Mouse (Mus musculus) 3134 (cell line): Measurements from ENCODE around the gene Mgme1.

Source experiments
- DNase-seq: peaks from one replicate; pipeline ENCODE4 v3.0.0-alpha.2; 2011; ENCODE audit warnings: low spot score; ENCODE audit not compliant: insufficient read length; ENCODE audit errors: extremely low read depth

Gene Mgme1

DNA sequence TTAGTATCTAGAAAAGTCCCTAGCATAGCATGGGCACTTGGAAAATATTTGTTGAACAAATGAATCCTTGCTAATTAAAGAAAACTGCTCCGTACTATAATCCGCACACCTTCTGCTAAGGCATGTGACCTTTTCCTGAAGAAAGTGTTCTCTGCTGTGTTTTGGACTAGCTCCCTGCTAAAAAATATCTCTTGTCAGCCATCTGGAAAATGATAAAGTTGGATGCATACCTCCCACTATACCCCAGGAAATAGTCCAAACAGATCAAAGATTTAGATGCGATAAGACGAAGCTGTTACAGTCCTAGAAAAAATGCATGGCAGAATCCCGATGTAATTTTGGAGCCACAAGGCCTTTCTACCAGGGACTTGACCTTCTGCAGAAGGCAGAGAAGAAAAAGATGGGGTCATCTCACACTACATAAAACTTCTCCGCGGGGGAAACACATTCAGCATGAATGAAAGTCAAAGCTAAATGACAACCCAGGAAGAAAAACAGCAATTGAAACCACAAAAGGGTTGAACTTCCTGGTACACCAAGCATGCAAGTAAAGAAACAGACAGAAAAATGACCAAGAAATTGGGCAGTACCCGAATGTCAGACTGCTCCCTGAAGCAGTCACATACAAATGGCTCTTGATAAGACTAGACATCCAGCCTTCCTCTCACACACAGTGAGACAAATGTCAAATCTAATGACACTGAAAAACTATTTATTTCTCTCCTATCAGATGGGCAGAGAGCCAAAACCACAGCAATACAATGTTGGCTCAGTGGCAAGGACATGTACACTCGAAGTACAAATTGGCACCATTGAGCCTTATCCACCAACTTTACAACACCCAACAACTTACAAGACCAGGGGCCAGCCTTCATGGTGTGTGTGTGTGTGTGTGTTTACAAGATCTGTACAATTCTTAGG, 29.5 kb downstream of the Mgme1 start:
- DNase-seq: no peak

- no peak for DNase-seq
Observed at GRCm38 (mm10) chr2:144301101-144301500, 30.6 kb downstream of the Mgme1 start.

DNA sequence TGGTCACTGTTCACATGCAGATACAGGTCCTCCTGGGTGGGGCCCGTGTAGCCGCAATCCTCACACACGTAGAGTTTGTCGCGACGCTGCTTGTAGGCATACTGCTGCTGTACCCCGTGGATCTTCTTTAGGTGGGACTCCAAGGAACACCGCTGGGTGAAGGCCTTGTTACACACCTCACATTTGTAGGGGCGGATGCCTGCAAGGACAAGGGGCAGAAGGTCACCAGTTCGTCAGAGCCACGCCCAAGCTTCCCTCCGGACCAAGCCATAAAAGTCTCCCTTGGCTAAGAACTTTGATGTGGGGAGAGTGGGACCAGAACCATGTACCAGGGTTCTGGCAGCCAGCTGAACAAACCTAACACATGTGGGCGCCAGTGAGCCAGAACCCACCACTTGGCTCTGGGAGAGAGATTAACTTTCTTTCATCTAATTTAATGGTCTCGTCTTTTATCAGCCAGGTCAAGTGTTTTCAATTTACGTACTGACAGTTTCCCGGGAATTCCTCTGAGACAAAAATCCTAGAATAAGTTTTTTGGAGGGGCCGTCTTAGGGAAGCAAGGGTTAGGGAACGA, 35.3 kb downstream of the Mgme1 start:
- no peak for DNase-seq

DNA sequence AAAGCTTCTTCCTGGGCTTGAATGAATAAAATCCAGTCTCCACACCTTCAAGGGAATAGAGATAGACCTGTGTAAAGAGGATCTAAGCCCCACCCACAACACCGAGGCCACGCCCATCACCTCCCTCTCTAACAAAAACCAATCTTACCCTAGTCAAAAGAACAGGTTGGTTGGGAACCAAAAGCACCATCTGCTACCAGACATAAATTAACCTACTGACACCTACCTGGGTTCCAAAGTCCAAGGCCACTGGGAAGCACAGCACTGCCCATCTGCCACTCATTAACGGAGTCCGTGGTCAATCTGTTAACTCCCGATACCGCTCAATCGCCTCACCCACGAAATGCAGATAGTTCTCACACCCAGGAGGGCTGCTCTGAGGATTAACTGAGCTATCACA, 38.1 kb downstream of the Mgme1 start:
- no peak for DNase-seq

- no peak for DNase-seq
Observed at GRCm38 (mm10) chr2:144310273-144310672, 39.8 kb downstream of the Mgme1 start.

DNA sequence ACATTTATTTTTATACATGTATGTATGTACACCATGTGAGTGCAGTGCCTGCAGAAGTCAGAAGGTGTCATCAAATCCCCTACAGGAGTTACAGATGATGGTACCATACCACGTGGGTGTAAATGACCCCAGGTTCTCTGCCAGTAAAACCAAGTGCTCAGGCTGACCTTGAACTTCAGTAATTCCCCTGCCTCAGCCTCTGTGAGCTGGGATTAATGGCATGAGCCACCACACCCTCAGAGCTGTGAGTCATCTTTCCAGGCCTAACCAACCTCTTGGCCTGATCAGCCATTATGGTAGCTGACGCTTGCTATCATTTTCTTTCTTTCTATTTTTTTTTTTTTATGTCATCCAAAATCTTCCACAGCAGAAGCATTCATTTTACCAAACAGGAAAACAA, 40.9 kb downstream of the Mgme1 start:
- peak; percentile 28 for DNase-seq

GRCm38 (mm10) chr2:144324218-144324617, 53.8 kb downstream of the Mgme1 start:
- no peak for DNase-seq

DNA sequence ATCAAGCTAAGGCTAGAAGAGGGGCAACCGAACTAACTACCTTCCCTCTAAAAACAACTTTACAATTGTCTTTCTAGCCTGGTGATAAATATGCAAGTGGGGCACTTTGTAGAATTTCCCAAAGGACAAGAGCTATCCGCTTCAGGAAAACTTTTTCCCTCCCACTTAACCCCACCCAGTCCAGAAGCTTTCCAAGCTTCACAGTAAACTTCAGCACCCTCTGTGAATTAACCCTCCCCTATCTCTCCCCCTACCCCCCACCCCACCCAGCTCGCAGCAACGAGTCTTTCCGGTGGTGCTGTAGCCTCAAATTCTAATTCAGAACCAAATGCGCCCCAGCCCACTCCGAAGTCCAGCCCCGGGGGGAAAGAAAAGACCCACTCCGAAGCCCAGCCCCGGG, 59.0 kb downstream of the Mgme1 start:
- no peak for DNase-seq

DNA sequence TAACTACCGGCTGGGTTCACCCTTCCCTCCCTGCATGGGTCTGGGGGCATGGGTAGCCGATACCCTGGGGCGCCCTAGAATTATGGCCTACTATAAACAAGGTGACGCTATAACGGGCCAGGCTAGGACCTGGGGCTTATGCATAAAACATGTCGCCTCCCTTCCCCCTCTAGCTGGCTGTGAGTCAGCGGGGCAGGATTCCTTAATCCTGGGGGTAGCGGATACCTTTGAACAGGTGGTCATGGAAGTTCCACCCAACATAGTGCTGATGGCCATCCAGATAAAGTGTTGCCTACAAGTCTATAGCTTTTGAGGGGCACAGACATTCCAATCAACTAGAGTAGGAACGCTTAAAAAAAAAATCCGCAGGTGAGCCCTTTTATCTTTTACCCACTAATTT, 59.5 kb downstream of the Mgme1 start:
- no peak for DNase-seq

DNA sequence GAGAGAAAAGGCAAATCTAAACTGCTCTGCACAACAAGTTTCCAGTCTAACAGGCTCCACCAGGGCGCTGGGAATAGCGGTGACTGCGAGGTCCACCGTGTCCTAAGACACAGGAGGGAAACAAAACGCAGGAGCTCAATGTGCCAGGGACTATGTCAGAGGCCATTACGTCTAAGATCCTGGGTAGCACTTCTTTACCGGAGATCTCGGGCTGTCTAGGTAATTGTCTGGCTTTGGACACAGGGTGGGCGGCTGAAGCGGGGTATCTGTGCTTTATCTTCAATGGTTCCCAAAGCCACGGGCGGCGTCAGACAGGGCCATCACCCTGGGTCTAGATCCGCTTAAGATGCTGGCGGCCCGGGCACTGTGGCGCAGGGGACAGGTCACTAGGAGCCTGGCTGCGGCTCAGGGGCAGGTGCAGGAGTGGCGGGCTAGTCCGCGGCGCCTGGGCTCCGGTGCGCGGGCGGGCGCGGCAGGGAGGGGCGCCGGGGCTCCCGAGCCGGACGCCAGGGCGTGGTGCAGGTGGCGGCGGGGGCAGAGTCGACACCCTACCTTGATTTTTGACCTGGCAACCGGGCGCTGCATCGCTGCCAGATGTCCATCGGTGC, 60.0 kb downstream of the Mgme1 start:
- DNase-seq: no peak
